Mouse (Mus musculus): ENCODE measurements around the gene Pdyn. TPM values are rescaled to one million over a fixed set of nuclear protein-coding genes. Genes with fewer than 3 reads are reported as not detected.

Pdyn gene
- 17.5 and 24.1 TPM in 2 replicates for polyA plus RNA-seq (2012; rRNA removed)

- TF ChIP-seq CTCF (IDR thresholded peaks at IDR 0.05; ENCODE audit: extremely low read depth, insufficient read depth, low read length) (no peak), POLR2A (IDR thresholded peaks at IDR 0.05; ENCODE audit: extremely low read depth, insufficient read depth, low read length) (no peak)
- H3K4me1 ChIP-seq (ENCODE audit: control insufficient read depth, insufficient read depth, low read length), result no peaks in the 10 kb centered on the region
- no peak within 1 kb of the TSS for H3K27ac ChIP-seq (ENCODE audit: insufficient read depth, low read length)
- H3K4me3 ChIP-seq (ENCODE audit: insufficient read depth, low read length), result peak within 1 kb of the TSS; percentile 20
Observed at GRCm38 (mm10) chr2:129699484-129700158, at the start of gene Pdyn. TSS of gene Pdyn (minus strand) at chr2:129699844.

DNA sequence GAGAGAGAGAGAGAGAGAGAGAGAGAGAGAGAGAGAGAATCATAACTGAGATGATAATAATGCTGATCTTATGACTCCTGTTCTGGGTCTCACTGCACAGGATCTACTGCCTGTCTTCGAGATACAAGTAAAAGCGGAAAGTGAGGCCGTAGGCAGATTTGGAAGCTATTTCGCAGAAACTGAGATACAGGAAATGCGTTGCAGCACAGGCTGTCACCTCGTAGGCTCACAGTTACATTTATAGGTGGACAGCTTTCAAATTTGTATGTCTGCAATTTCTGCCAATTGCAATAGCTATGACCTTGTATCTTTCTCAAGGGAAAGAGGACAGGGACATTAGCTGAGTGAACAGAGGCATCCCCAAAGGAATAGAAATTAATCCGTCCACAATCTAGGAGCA, 42.4 kb upstream of the Pdyn start:
- H3K27ac ChIP-seq (ENCODE audit: insufficient read depth, low read length), result no peak overlapping the region
- H3K4me3 ChIP-seq (ENCODE audit: insufficient read depth, low read length), result no peak overlapping the region
- H3K4me1 ChIP-seq (ENCODE audit: control insufficient read depth, insufficient read depth, low read length), result peaks cover 4% of the 10 kb centered on the region
- TF ChIP-seq POLR2A (IDR thresholded peaks at IDR 0.05; ENCODE audit: extremely low read depth, insufficient read depth, low read length) (no peak), CTCF (IDR thresholded peaks at IDR 0.05; ENCODE audit: extremely low read depth, insufficient read depth, low read length) (no peak)

DNA sequence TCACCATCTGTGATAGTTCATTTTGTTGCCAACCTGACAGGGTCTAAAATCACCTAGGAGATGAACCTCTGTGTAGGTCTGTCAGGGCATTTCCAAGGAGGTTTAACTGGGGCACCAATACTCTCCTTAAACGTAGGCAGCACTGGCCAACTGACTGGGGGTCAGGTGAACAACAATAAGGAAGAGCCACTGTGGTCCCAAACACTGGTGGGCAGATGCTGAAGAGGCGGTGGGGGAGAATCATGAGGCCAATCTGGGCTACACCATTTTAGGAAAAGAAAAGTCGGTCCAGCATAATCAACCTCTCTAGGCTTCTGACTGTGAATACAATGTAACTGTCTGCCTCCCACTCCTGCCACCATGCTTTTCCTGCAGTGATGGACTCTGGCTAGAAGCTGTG, 40.9 kb upstream of the Pdyn start:
- H3K4me1 ChIP-seq (ENCODE audit: control insufficient read depth, insufficient read depth, low read length), result peaks cover 4% of the 10 kb centered on the region
- TF ChIP-seq CTCF (IDR thresholded peaks at IDR 0.05; ENCODE audit: extremely low read depth, insufficient read depth, low read length), result no peak
- TF ChIP-seq POLR2A (IDR thresholded peaks at IDR 0.05; ENCODE audit: extremely low read depth, insufficient read depth, low read length), result no peak
- no peak overlapping the region for H3K4me3 ChIP-seq (ENCODE audit: insufficient read depth, low read length)
- peak overlapping the region; percentile 21; the same call in 1 of the 2 replicates for H3K27ac ChIP-seq (ENCODE audit: insufficient read depth, low read length)

GRCm38 (mm10) chr2:129734031-129734430, 34.4 kb upstream of the Pdyn start:
- Histone ChIP-seq H3K27ac (ENCODE audit: insufficient read depth, low read length) (no peak overlapping the region), H3K4me1 (ENCODE audit: control insufficient read depth, insufficient read depth, low read length) (peaks cover 1% of the 10 kb centered on the region; the same call in 1 of the 2 replicates), H3K4me3 (ENCODE audit: insufficient read depth, low read length) (no peak overlapping the region)
- TF ChIP-seq POLR2A (IDR thresholded peaks at IDR 0.05; ENCODE audit: extremely low read depth, insufficient read depth, low read length) (no peak), CTCF (IDR thresholded peaks at IDR 0.05; ENCODE audit: extremely low read depth, insufficient read depth, low read length) (no peak)

DNA sequence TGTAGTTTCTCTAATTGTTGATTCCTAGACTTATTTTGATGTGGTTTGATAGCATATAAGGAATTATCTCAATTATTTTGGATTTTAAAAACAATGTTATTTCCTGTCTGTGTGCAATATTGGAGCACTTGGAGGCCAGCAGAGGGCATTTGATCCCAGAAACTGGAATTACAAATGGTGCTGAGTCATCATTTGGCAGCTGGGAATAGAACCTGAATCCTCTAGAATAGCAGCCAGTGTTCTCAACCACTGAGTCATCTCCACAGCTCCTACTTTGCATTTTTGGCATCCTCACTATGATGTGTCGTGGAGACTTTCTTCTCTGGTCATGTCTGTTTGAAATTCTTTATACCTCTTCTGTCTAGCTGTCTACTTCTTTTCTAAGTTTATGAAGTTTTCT, 30.0 kb upstream of the Pdyn start:
- Histone ChIP-seq H3K27ac (ENCODE audit: insufficient read depth, low read length) (no peak overlapping the region), H3K4me3 (ENCODE audit: insufficient read depth, low read length) (no peak overlapping the region), H3K4me1 (ENCODE audit: control insufficient read depth, insufficient read depth, low read length) (peaks cover 1% of the 10 kb centered on the region; the same call in 1 of the 2 replicates)
- TF ChIP-seq CTCF (IDR thresholded peaks at IDR 0.05; ENCODE audit: extremely low read depth, insufficient read depth, low read length) (no peak), POLR2A (IDR thresholded peaks at IDR 0.05; ENCODE audit: extremely low read depth, insufficient read depth, low read length) (no peak)

- TF ChIP-seq CTCF (IDR thresholded peaks at IDR 0.05; ENCODE audit: extremely low read depth, insufficient read depth, low read length) (peak; percentile 35), POLR2A (IDR thresholded peaks at IDR 0.05; ENCODE audit: extremely low read depth, insufficient read depth, low read length) (no peak)
- Histone ChIP-seq H3K4me3 (ENCODE audit: insufficient read depth, low read length) (no peak overlapping the region), H3K27ac (ENCODE audit: insufficient read depth, low read length) (no peak overlapping the region), H3K4me1 (ENCODE audit: control insufficient read depth, insufficient read depth, low read length) (peaks cover 1% of the 10 kb centered on the region; the same call in 1 of the 2 replicates)
Observed at GRCm38 (mm10) chr2:129715671-129716070, 16.0 kb upstream of the Pdyn start.

DNA sequence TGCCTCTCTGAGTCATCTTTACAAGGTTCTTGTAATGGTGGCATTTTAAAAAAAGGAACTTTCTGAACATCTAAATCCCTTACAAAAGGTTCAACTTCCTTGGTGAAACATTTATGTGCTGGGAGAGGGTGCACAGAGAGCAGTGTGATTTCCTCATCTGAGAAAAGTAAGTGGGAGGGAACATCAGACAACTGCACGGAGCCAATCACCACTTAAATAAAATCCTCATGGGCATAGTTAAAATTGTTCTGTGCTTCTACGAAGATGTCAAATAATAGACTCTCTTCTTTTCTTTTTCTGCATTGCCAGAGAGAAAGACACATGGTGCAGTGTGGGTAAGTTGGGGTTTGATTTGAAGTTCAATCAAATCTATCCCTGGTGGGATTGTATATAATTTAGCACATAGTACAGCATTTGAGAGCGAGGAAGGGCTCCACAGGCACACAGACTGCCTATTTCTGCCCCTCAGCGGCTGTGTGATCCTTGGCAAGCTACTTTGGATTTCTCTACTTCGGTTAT, 13.4 kb upstream of the Pdyn start:
- TF ChIP-seq POLR2A (IDR thresholded peaks at IDR 0.05; ENCODE audit: extremely low read depth, insufficient read depth, low read length), result no peak
- TF ChIP-seq CTCF (IDR thresholded peaks at IDR 0.05; ENCODE audit: extremely low read depth, insufficient read depth, low read length), result no peak
- H3K4me3 ChIP-seq (ENCODE audit: insufficient read depth, low read length), result no peak overlapping the region
- peaks cover 1% of the 10 kb centered on the region; the same call in 1 of the 2 replicates for H3K4me1 ChIP-seq (ENCODE audit: control insufficient read depth, insufficient read depth, low read length)

GRCm38 (mm10) chr2:129696059-129696458, 3.6 kb downstream of the Pdyn start:
- H3K4me3 ChIP-seq (ENCODE audit: insufficient read depth, low read length), result no peak overlapping the region
- no peaks in the 10 kb centered on the region for H3K4me1 ChIP-seq (ENCODE audit: control insufficient read depth, insufficient read depth, low read length)
- TF ChIP-seq CTCF (IDR thresholded peaks at IDR 0.05; ENCODE audit: extremely low read depth, insufficient read depth, low read length), result peak; percentile 76
- TF ChIP-seq POLR2A (IDR thresholded peaks at IDR 0.05; ENCODE audit: extremely low read depth, insufficient read depth, low read length), result no peak
- H3K27ac ChIP-seq (ENCODE audit: insufficient read depth, low read length), result no peak overlapping the region

More for the DNA sequence above, 13.4 kb upstream of the Pdyn start:
- H3K27ac ChIP-seq (ENCODE audit: insufficient read depth, low read length), result no peak overlapping the region

- Histone ChIP-seq H3K27ac (ENCODE audit: insufficient read depth, low read length) (no peak overlapping the region), H3K4me3 (ENCODE audit: insufficient read depth, low read length) (no peak overlapping the region), H3K4me1 (ENCODE audit: control insufficient read depth, insufficient read depth, low read length) (no peaks in the 10 kb centered on the region)
- TF ChIP-seq CTCF (IDR thresholded peaks at IDR 0.05; ENCODE audit: extremely low read depth, insufficient read depth, low read length) (no peak), POLR2A (IDR thresholded peaks at IDR 0.05; ENCODE audit: extremely low read depth, insufficient read depth, low read length) (no peak)
Observed at GRCm38 (mm10) chr2:129694303-129694702, 5.3 kb downstream of the Pdyn start.

- TF ChIP-seq CTCF (IDR thresholded peaks at IDR 0.05; ENCODE audit: extremely low read depth, insufficient read depth, low read length) (no peak), POLR2A (IDR thresholded peaks at IDR 0.05; ENCODE audit: extremely low read depth, insufficient read depth, low read length) (no peak)
- no peak overlapping the region for H3K27ac ChIP-seq (ENCODE audit: insufficient read depth, low read length)
- no peak overlapping the region for H3K4me3 ChIP-seq (ENCODE audit: insufficient read depth, low read length)
- no peaks in the 10 kb centered on the region for H3K4me1 ChIP-seq (ENCODE audit: control insufficient read depth, insufficient read depth, low read length)
Observed at GRCm38 (mm10) chr2:129692694-129693093, 7.0 kb downstream of the Pdyn start.

Data from cortical plate, adult 2 months (tissue).